Mouse (Mus musculus) spleen, postnatal 10 days (tissue): ENCODE measurements around the gene Atg4b.
"Not testable (repeated sequence)": the region's sequence is repeated elsewhere in the genome, so short reads cannot be mapped to it uniquely, and the experiment has no call there.

Experiments
- DNase-seq, 2 experiments: peaks; one replicate each; pipeline ENCODE4 v3.0.0; 2021 to 2022; ENCODE audit warnings: low spot score in 2 of 2

Atg4b gene

GRCm38 (mm10) chr1:93817823-93818532 lies 66.7 kb downstream of the Atg4b start:
- no peak for DNase-seq

GRCm38 (mm10) chr1:93818722-93819121 lies 67.4 kb downstream of the Atg4b start:
- no peak for DNase-seq

- DNase-seq, result no peak
Observed at GRCm38 (mm10) chr1:93823796-93824495, 72.6 kb downstream of the Atg4b start.

GRCm38 (mm10) chr1:93824609-93825008 lies 73.3 kb downstream of the Atg4b start, which contains the start of gene D2hgdh:
Gene D2hgdh (plus strand): TSS chr1:93824909.
- no peak for DNase-seq

- DNase-seq, result peak; percentile 91 to 95
Observed at GRCm38 (mm10) chr1:93825105-93825674, 73.9 kb downstream of the Atg4b start.

- peak; percentile 43 to 50 for DNase-seq
Observed at GRCm38 (mm10) chr1:93825771-93826539, 74.7 kb downstream of the Atg4b start.

- DNase-seq, result no peak
Observed at GRCm38 (mm10) chr1:93826540-93826835, 75.2 kb downstream of the Atg4b start.

GRCm38 (mm10) chr1:93832754-93833360 lies 81.6 kb downstream of the Atg4b start:
- DNase-seq, result not testable (repeated sequence)

GRCm38 (mm10) chr1:93834671-93835150 lies 83.4 kb downstream of the Atg4b start:
- no peak for DNase-seq

- no peak for DNase-seq
Observed at GRCm38 (mm10) chr1:93835211-93835610, 83.9 kb downstream of the Atg4b start.

GRCm38 (mm10) chr1:93835876-93836531 lies 84.7 kb downstream of the Atg4b start:
- no peak for DNase-seq

- DNase-seq, result no peak
Observed at GRCm38 (mm10) chr1:93836532-93836913, 85.2 kb downstream of the Atg4b start.

- no peak for DNase-seq
Observed at GRCm38 (mm10) chr1:93837335-93837734, 86.0 kb downstream of the Atg4b start.

GRCm38 (mm10) chr1:93838569-93838968 lies 87.3 kb downstream of the Atg4b start:
- not testable (repeated sequence) for DNase-seq
